Mouse (Mus musculus) telencephalon, adult 2 months (tissue): ENCODE results near the gene Sptssa.
"Not testable (repeated sequence)": the region's sequence is repeated elsewhere in the genome, so short reads cannot be mapped to it uniquely, and the experiment has no call there.

Source experiments
- DNase-seq: peaks from one replicate; pipeline ENCODE4 v3.0.0-alpha.2; 2011; ENCODE audit warnings: low read depth, low spot score

The Sptssa gene

GRCm38 (mm10) chr12:54656396-54657171 is at the start of gene Sptssa:
Sptssa (minus strand) TSS chr12:54656573.
- DNase-seq = peak; percentile 94

- DNase-seq = no peak
Observed at GRCm38 (mm10) chr12:54699394-54699793, 43.0 kb upstream of the Sptssa start.

- DNase-seq = no peak
Observed at GRCm38 (mm10) chr12:54697791-54698250, 41.4 kb upstream of the Sptssa start.

GRCm38 (mm10) chr12:54697003-54697597 is 40.7 kb upstream of the Sptssa start:
- no peak for DNase-seq

GRCm38 (mm10) chr12:54696242-54697002 is 40.0 kb upstream of the Sptssa start:
- peak; percentile 93 for DNase-seq

- peak; percentile 96 for DNase-seq
Observed at GRCm38 (mm10) chr12:54695511-54696241, 39.3 kb upstream of the Sptssa start, which contains the start of gene Eapp. Eapp (minus strand) TSS chr12:54695897.

- no peak for DNase-seq
Observed at GRCm38 (mm10) chr12:54694847-54695510, 38.6 kb upstream of the Sptssa start.

- DNase-seq = no peak
Observed at GRCm38 (mm10) chr12:54689082-54689481, 32.7 kb upstream of the Sptssa start.

GRCm38 (mm10) chr12:54683182-54683581 is 26.8 kb upstream of the Sptssa start:
- no peak for DNase-seq

- no peak for DNase-seq
Observed at GRCm38 (mm10) chr12:54676709-54677108, 20.3 kb upstream of the Sptssa start.

- DNase-seq = no peak
Observed at GRCm38 (mm10) chr12:54675396-54675795, 19.0 kb upstream of the Sptssa start.

GRCm38 (mm10) chr12:54671262-54671661 is 14.9 kb upstream of the Sptssa start:
- no peak for DNase-seq

- no peak for DNase-seq
Observed at GRCm38 (mm10) chr12:54668141-54668540, 11.8 kb upstream of the Sptssa start.

- no peak for DNase-seq
Observed at GRCm38 (mm10) chr12:54665526-54665925, 9.2 kb upstream of the Sptssa start.

- DNase-seq = not testable (repeated sequence)
Observed at GRCm38 (mm10) chr12:54661470-54661869, 5.1 kb upstream of the Sptssa start.

- DNase-seq = no peak
Observed at GRCm38 (mm10) chr12:54659901-54660300, 3.5 kb upstream of the Sptssa start.

- no peak for DNase-seq
Observed at GRCm38 (mm10) chr12:54658425-54659092, 2.2 kb upstream of the Sptssa start.

- DNase-seq = no peak
Observed at GRCm38 (mm10) chr12:54657951-54658350, 1.6 kb upstream of the Sptssa start.

- DNase-seq = no peak
Observed at GRCm38 (mm10) chr12:54657226-54657625, 853 bp upstream of the Sptssa start.

- DNase-seq = no peak
Observed at GRCm38 (mm10) chr12:54656039-54656395, 356 bp downstream of the Sptssa start.
